Mouse (Mus musculus) adrenal gland, adult 18-20 months (tissue): ENCODE measurements around the gene Atxn7l3b. TPM values are rescaled to one million over a fixed set of nuclear protein-coding genes. Genes with fewer than 3 reads are reported as not detected.
"Not testable (repeated sequence)": the region's sequence is repeated elsewhere in the genome, so short reads cannot be mapped to it uniquely, and the experiment has no call there.

Experiments used
- DNase-seq, 2 experiments: peaks; one replicate each; pipeline ENCODE4 v3.0.0; 2021 to 2022; ENCODE audit warnings: low spot score in 2 of 2
- long read RNA-seq, 2 experiments: library from polyadenylated mRNA; stranded (forward); transcript quantifications; one replicate each; pipeline ENCODE4 v2.0.0; 2021
- total RNA-seq, 2 experiments: library from RNA; stranded (reverse); gene quantifications; 1 replicate in 1 of 2; 2 replicates in 1 of 2; pipeline ENCODE4 v1.2.3; 2021

Atxn7l3b gene
- 10 to 100 TPM; 66.0 to 80.3 TPM for total RNA-seq
- long read RNA-seq, experiment 1, transcript Atxn7l3b-201 (1 exons, 3,566 nt) = major isoform, 47 of 47 reads
- long read RNA-seq, experiment 1, partial matches to known transcripts = 0 of 47 reads
- long read RNA-seq, experiment 1, other reads (novel, unspliced or antisense) = 0 of 47 reads
- long read RNA-seq, experiment 2, transcript Atxn7l3b-201 (1 exons, 3,566 nt) = major isoform, 132 of 132 reads
- long read RNA-seq, experiment 2, partial matches to known transcripts = 0 of 132 reads
- long read RNA-seq, experiment 2, other reads (novel, unspliced or antisense) = 0 of 132 reads

- peak; percentile 99 for DNase-seq
Observed at GRCm38 (mm10) chr10:112928452-112929221, at the start of gene Atxn7l3b. Gene Atxn7l3b (minus strand): TSS chr10:112929001.

- no peak for DNase-seq
Observed at GRCm38 (mm10) chr10:112977586-112977985, 48.8 kb upstream of the Atxn7l3b start.

GRCm38 (mm10) chr10:112973286-112974026 is 44.7 kb upstream of the Atxn7l3b start:
- DNase-seq = peak in 1 of 2 experiments; percentile 4

GRCm38 (mm10) chr10:112970002-112970589 is 41.3 kb upstream of the Atxn7l3b start:
- no peak for DNase-seq

GRCm38 (mm10) chr10:112967578-112967977 is 38.8 kb upstream of the Atxn7l3b start:
- no peak for DNase-seq

- not testable (repeated sequence) for DNase-seq
Observed at GRCm38 (mm10) chr10:112962216-112962615, 33.4 kb upstream of the Atxn7l3b start.

- no peak for DNase-seq
Observed at GRCm38 (mm10) chr10:112954140-112954539, 25.3 kb upstream of the Atxn7l3b start.

GRCm38 (mm10) chr10:112948453-112948852 is 19.7 kb upstream of the Atxn7l3b start:
- no peak for DNase-seq

- DNase-seq = no peak
Observed at GRCm38 (mm10) chr10:112929222-112929615, 418 bp upstream of the Atxn7l3b start.

GRCm38 (mm10) chr10:112926961-112927360 is 1.8 kb downstream of the Atxn7l3b start:
- no peak for DNase-seq

GRCm38 (mm10) chr10:112926271-112926670 is 2.5 kb downstream of the Atxn7l3b start:
- DNase-seq = no peak

GRCm38 (mm10) chr10:112916575-112917190 is 12.1 kb downstream of the Atxn7l3b start:
- DNase-seq = no peak

GRCm38 (mm10) chr10:112900243-112900642 is 28.6 kb downstream of the Atxn7l3b start:
- no peak for DNase-seq

- no peak for DNase-seq
Observed at GRCm38 (mm10) chr10:112899796-112900195, 29.0 kb downstream of the Atxn7l3b start.

GRCm38 (mm10) chr10:112896636-112897035 is 32.2 kb downstream of the Atxn7l3b start:
- DNase-seq = no peak

- no peak for DNase-seq
Observed at GRCm38 (mm10) chr10:112893622-112894252, 35.1 kb downstream of the Atxn7l3b start.

GRCm38 (mm10) chr10:112884064-112884463 is 44.7 kb downstream of the Atxn7l3b start:
- no peak for DNase-seq

GRCm38 (mm10) chr10:112883688-112884004 is 45.2 kb downstream of the Atxn7l3b start:
- no peak for DNase-seq

- DNase-seq = no peak
Observed at GRCm38 (mm10) chr10:112882789-112883687, 45.8 kb downstream of the Atxn7l3b start.
